Mouse (Mus musculus) left cerebral cortex, adult 11 months (tissue): ENCODE measurements at regions not wholly inside any gene's neighbourhood (a gene's known extent, or its start where the extent isn't known, plus 50 kb on each side); places are given as distances from the start of the nearest gene placed in this dataset.
A peak's percentile ranks its signal among the peaks of the same experiment; 100 is the strongest.
"Not testable (repeated sequence)": the region's sequence is repeated elsewhere in the genome, so short reads cannot be mapped to it uniquely, and the experiment has no call there.

Experiments used
- DNase-seq: peaks from one replicate; pipeline ENCODE4 v3.0.0; 2022; ENCODE audit warnings: low spot score

- no peak for DNase-seq
Observed at GRCm38 (mm10) chr8:100206557-100207349, 790.5 kb upstream of the Cdh8 start.

- no peak for DNase-seq
Observed at GRCm38 (mm10) chr8:100193228-100193627, 777.0 kb upstream of the Cdh8 start.

- DNase-seq: no peak
Observed at GRCm38 (mm10) chr8:100190698-100191097, 774.4 kb upstream of the Cdh8 start.

- DNase-seq: no peak
Observed at GRCm38 (mm10) chr8:100187976-100188375, 771.7 kb upstream of the Cdh8 start.

GRCm38 (mm10) chr8:100176502-100176901 lies 760.2 kb upstream of the Cdh8 start:
- no peak for DNase-seq

GRCm38 (mm10) chr8:100145411-100145810 lies 729.1 kb upstream of the Cdh8 start:
- no peak for DNase-seq

- DNase-seq: no peak
Observed at GRCm38 (mm10) chr8:100144124-100144680, 727.9 kb upstream of the Cdh8 start.

GRCm38 (mm10) chr8:100104412-100105365 lies 688.4 kb upstream of the Cdh8 start:
- DNase-seq: no peak

GRCm38 (mm10) chr8:100101957-100102356 lies 685.7 kb upstream of the Cdh8 start:
- no peak for DNase-seq

GRCm38 (mm10) chr8:100072059-100072729 lies 655.9 kb upstream of the Cdh8 start:
- no peak for DNase-seq

- DNase-seq: no peak
Observed at GRCm38 (mm10) chr8:100069761-100070160, 653.5 kb upstream of the Cdh8 start.

GRCm38 (mm10) chr8:100038931-100039330 lies 622.7 kb upstream of the Cdh8 start:
- peak; percentile 41 for DNase-seq

- DNase-seq: no peak
Observed at GRCm38 (mm10) chr8:100034474-100034873, 618.2 kb upstream of the Cdh8 start.

- not testable (repeated sequence) for DNase-seq
Observed at GRCm38 (mm10) chr8:100030358-100030757, 614.1 kb upstream of the Cdh8 start.

- no peak for DNase-seq
Observed at GRCm38 (mm10) chr8:100015638-100016037, 599.4 kb upstream of the Cdh8 start.

GRCm38 (mm10) chr8:99999554-99999953 lies 583.3 kb upstream of the Cdh8 start:
- no peak for DNase-seq

- no peak for DNase-seq
Observed at GRCm38 (mm10) chr8:99983696-99984095, 567.4 kb upstream of the Cdh8 start.

GRCm38 (mm10) chr8:99954697-99955096 lies 538.4 kb upstream of the Cdh8 start:
- no peak for DNase-seq

GRCm38 (mm10) chr8:99953876-99954275 lies 537.6 kb upstream of the Cdh8 start:
- DNase-seq: no peak

GRCm38 (mm10) chr8:99933159-99933558 lies 516.9 kb upstream of the Cdh8 start:
- DNase-seq: no peak
